19 mouse cellular contexts compared by ENCODE assay signal in the genomic region with DNA sequence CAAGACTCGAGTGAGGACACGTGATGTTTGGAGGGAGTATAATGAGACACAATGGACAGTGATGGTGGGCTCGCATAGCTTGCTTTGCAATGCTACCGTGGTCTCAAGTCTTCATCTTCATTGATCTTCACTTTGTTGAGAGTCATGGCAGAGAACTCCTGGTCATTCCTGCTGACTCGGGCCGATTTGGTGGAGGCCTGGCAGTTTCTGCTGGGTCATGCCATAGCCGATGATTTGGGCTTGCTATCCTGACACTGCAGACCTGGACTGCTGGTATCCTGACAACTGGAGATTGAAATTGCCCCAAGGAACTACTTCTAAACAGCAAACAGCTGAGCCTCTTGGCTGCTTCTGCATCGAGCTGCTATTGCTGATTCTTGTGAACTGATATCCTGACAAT.
"Had no signal": no experiment of that assay in that cellular context is flagged by ENCODE, and none has a peak within 500 bp of the region (broad histone marks: within the 10 kb centered on the region; RNA-seq: fewer than 3 reads in every experiment).

No protein-coding gene starts in this region.

- H3K27ac ChIP-seq: liver, embryonic 14.5 days; macrophage; midbrain, embryonic 13.5 days; midbrain, embryonic 15.5 days; neural tube, embryonic 13.5 days; neural tube, embryonic 15.5 days had no signal

- H3K9ac ChIP-seq: liver, embryonic 14.5 days; lung, embryonic 14.5 days; midbrain, embryonic 13.5 days; midbrain, embryonic 15.5 days; neural tube, embryonic 13.5 days; neural tube, embryonic 15.5 days had no signal

- H3K9me3 ChIP-seq: midbrain, embryonic 13.5 days; midbrain, embryonic 15.5 days; neural tube, embryonic 13.5 days; neural tube, embryonic 15.5 days had no signal

- H3K4me2 ChIP-seq: lung, embryonic 14.5 days; midbrain, embryonic 11.5 days; midbrain, embryonic 13.5 days; midbrain, embryonic 15.5 days; neural tube, embryonic 13.5 days; neural tube, embryonic 15.5 days had no signal

- DNase-seq: lung, adult 18-20 months; lung, embryonic 14.5 days; lung, postnatal 10 days; lung, postnatal 36 days; retina, postnatal 1 day; right cerebral cortex, adult 18-20 months; right cerebral cortex, postnatal 25 days; right cerebral cortex, postnatal 4 days; spleen, adult 18-20 months; thymus, adult 2 months; thymus, postnatal 25 days; thymus, postnatal 4 days had no signal

- H3K36me3 ChIP-seq: midbrain, embryonic 13.5 days; midbrain, embryonic 15.5 days; neural tube, embryonic 13.5 days; neural tube, embryonic 15.5 days had no signal

- ATAC-seq: midbrain, embryonic 13.5 days; midbrain, embryonic 15.5 days had no signal

- H3K4me3 ChIP-seq: midbrain, embryonic 13.5 days; midbrain, embryonic 15.5 days; neural tube, embryonic 13.5 days; neural tube, embryonic 15.5 days had no signal
